Mouse (Mus musculus): ENCODE data around the gene Wdr13. TPM values are rescaled to one million over a fixed set of nuclear protein-coding genes. Genes with fewer than 3 reads are reported as not detected.
A peak's percentile ranks its signal among the peaks of the same experiment; 100 is the strongest.

Gene Wdr13
- polyA plus RNA-seq, 1 experiment from 2014 or later: 27.9 TPM

- H3K36me3 ChIP-seq (ENCODE audit: control insufficient read depth, insufficient read depth, low read length): peaks cover 5% of the 10 kb centered on the region; the same call in 1 of the 2 replicates
- no peak overlapping the region; the same call in 1 of the 2 replicates for H3K27ac ChIP-seq (ENCODE audit: low read length)
- H3K9ac ChIP-seq (replicated peaks; ENCODE audit: low read depth, low read length): no peak overlapping the region
- no peaks in the 10 kb centered on the region for H3K4me1 ChIP-seq (ENCODE audit: control insufficient read depth, insufficient read depth, low read length)
- H3K9me3 ChIP-seq (ENCODE audit: control insufficient read depth, low read depth, low read length): no peaks in the 10 kb centered on the region
- peak overlapping the region; percentile 43 for H3K4me3 ChIP-seq (ENCODE audit: low read depth, low read length)
- H3K4me2 ChIP-seq (replicated peaks; ENCODE audit: low read depth, low read length): peak overlapping the region; percentile 43
- ATAC-seq (ENCODE audit: insufficient number of reproducible peaks, insufficient read depth, low FRiP score, low read depth): no peak
- no peaks in the 10 kb centered on the region for H3K27me3 ChIP-seq (ENCODE audit: control insufficient read depth, insufficient read depth, low read length)
- 84% methylated on average over 17 of the region's 17 CpGs for WGBS
These were observed 1.3 kb downstream of the Wdr13 start for GRCm38 (mm10) chrX:8131393-8131792.

DNA sequence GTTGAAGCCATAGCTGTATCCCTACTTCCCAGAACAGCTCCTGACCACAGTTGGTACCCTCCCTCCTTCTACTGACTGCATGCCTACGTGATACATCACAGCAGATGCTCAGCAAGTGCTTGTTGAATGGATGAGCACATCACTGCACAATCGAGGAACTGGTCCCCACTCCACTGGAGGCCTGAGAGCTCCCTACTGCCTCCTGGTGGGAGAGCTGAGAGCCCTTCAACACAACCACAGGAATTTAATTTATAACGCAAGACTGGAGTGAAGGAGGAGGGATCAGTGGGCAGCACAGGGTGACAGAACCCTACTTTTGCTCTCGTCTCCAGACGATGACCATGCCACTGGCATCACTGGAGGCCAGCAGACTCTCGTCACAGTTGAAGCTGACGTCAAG lies 7.5 kb downstream of the Wdr13 start:
- no peaks in the 10 kb centered on the region for H3K4me1 ChIP-seq (ENCODE audit: control insufficient read depth, insufficient read depth, low read length)
- ATAC-seq (ENCODE audit: insufficient number of reproducible peaks, insufficient read depth, low FRiP score, low read depth): no peak
- no peak overlapping the region for H3K9ac ChIP-seq (replicated peaks; ENCODE audit: low read depth, low read length)
- H3K9me3 ChIP-seq (ENCODE audit: control insufficient read depth, low read depth, low read length): no peaks in the 10 kb centered on the region
- H3K27me3 ChIP-seq (ENCODE audit: control insufficient read depth, insufficient read depth, low read length): no peaks in the 10 kb centered on the region
- no peak overlapping the region for H3K4me3 ChIP-seq (ENCODE audit: low read depth, low read length)
- WGBS: 80% methylated on average over 7 of the region's 7 CpGs
- H3K4me2 ChIP-seq (replicated peaks; ENCODE audit: low read depth, low read length): no peak overlapping the region
- peaks cover 4% of the 10 kb centered on the region for H3K36me3 ChIP-seq (ENCODE audit: control insufficient read depth, insufficient read depth, low read length)
- no peak overlapping the region for H3K27ac ChIP-seq (ENCODE audit: low read length)

GRCm38 (mm10) chrX:8123821-8124470 lies 8.7 kb downstream of the Wdr13 start:
- WGBS: 80% methylated on average over 6 of the region's 6 CpGs
- no peak overlapping the region for H3K9ac ChIP-seq (replicated peaks; ENCODE audit: low read depth, low read length)
- H3K36me3 ChIP-seq (ENCODE audit: control insufficient read depth, insufficient read depth, low read length): no peaks in the 10 kb centered on the region; the same call in none of the 2 replicates
- no peaks in the 10 kb centered on the region for H3K4me1 ChIP-seq (ENCODE audit: control insufficient read depth, insufficient read depth, low read length)
- H3K9me3 ChIP-seq (ENCODE audit: control insufficient read depth, low read depth, low read length): no peaks in the 10 kb centered on the region
- ATAC-seq (ENCODE audit: insufficient number of reproducible peaks, insufficient read depth, low FRiP score, low read depth): no peak
- no peaks in the 10 kb centered on the region for H3K27me3 ChIP-seq (ENCODE audit: control insufficient read depth, insufficient read depth, low read length)
- no peak overlapping the region for H3K27ac ChIP-seq (ENCODE audit: low read length)
- H3K4me3 ChIP-seq (ENCODE audit: low read depth, low read length): no peak overlapping the region
- no peak overlapping the region for H3K4me2 ChIP-seq (replicated peaks; ENCODE audit: low read depth, low read length)

- H3K9ac ChIP-seq (replicated peaks; ENCODE audit: low read depth, low read length): no peak overlapping the region
- ATAC-seq (ENCODE audit: insufficient number of reproducible peaks, insufficient read depth, low FRiP score, low read depth): no peak
- H3K4me2 ChIP-seq (replicated peaks; ENCODE audit: low read depth, low read length): no peak overlapping the region
- no peak overlapping the region for H3K4me3 ChIP-seq (ENCODE audit: low read depth, low read length)
- H3K4me1 ChIP-seq (ENCODE audit: control insufficient read depth, insufficient read depth, low read length): no peaks in the 10 kb centered on the region
- H3K27me3 ChIP-seq (ENCODE audit: control insufficient read depth, insufficient read depth, low read length): no peaks in the 10 kb centered on the region
- no peaks in the 10 kb centered on the region for H3K36me3 ChIP-seq (ENCODE audit: control insufficient read depth, insufficient read depth, low read length)
- H3K9me3 ChIP-seq (ENCODE audit: control insufficient read depth, low read depth, low read length): no peaks in the 10 kb centered on the region
- H3K27ac ChIP-seq (ENCODE audit: low read length): no peak overlapping the region
These were observed 15.4 kb downstream of the Wdr13 start for GRCm38 (mm10) chrX:8117264-8117663.

- no peak overlapping the region for H3K4me3 ChIP-seq (ENCODE audit: low read depth, low read length)
- H3K27me3 ChIP-seq (ENCODE audit: control insufficient read depth, insufficient read depth, low read length): no peaks in the 10 kb centered on the region
- WGBS: 74% methylated on average over 4 of the region's 4 CpGs
- no peaks in the 10 kb centered on the region for H3K4me1 ChIP-seq (ENCODE audit: control insufficient read depth, insufficient read depth, low read length)
- no peaks in the 10 kb centered on the region for H3K9me3 ChIP-seq (ENCODE audit: control insufficient read depth, low read depth, low read length)
- H3K36me3 ChIP-seq (ENCODE audit: control insufficient read depth, insufficient read depth, low read length): no peaks in the 10 kb centered on the region
- no peak for ATAC-seq (ENCODE audit: insufficient number of reproducible peaks, insufficient read depth, low FRiP score, low read depth)
- H3K4me2 ChIP-seq (replicated peaks; ENCODE audit: low read depth, low read length): no peak overlapping the region
- no peak overlapping the region for H3K27ac ChIP-seq (ENCODE audit: low read length)
- H3K9ac ChIP-seq (replicated peaks; ENCODE audit: low read depth, low read length): no peak overlapping the region
These were observed 17.4 kb downstream of the Wdr13 start for GRCm38 (mm10) chrX:8115275-8115674.

- Histone ChIP-seq H3K9me3 (ENCODE audit: control insufficient read depth, low read depth, low read length) (no peaks in the 10 kb centered on the region), H3K36me3 (ENCODE audit: control insufficient read depth, insufficient read depth, low read length) (no peaks in the 10 kb centered on the region), H3K9ac (replicated peaks; ENCODE audit: low read depth, low read length) (no peak overlapping the region), H3K27me3 (ENCODE audit: control insufficient read depth, insufficient read depth, low read length) (no peaks in the 10 kb centered on the region), H3K27ac (ENCODE audit: low read length) (no peak overlapping the region), H3K4me3 (ENCODE audit: low read depth, low read length) (no peak overlapping the region), H3K4me2 (replicated peaks; ENCODE audit: low read depth, low read length) (no peak overlapping the region), H3K4me1 (ENCODE audit: control insufficient read depth, insufficient read depth, low read length) (0 out of 2 replicates have a peak, but pooled peaks cover 3% of the 10 kb centered on the region)
- 89% methylated on average over 3 of the region's 3 CpGs for WGBS
- no peak for ATAC-seq (ENCODE audit: insufficient number of reproducible peaks, insufficient read depth, low FRiP score, low read depth)
These were observed 27.7 kb downstream of the Wdr13 start for GRCm38 (mm10) chrX:8105019-8105418.

DNA sequence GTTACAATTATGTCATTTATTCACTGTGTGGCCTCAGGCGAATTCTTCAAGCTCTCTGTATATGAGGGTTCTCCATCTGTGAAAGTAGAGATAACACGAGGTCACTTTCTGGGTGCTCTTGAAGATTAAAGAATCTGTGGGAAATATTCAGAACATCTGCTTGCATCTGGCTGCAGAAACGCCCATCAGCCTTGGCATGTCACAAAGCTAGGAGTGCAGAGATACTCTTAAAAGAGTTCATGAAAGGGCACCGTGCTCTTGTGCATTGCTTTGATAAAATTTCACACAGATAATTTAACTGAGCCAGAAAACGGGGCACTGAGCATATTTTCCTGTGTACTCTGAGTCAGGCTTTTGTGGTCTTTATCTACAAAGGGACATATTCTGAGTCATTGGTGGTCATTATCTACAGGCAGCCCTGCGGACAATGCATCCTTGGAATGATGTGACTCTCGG lies 30.5 kb downstream of the Wdr13 start:
- WGBS: 62% methylated on average over 7 of the region's 7 CpGs
- H3K9ac ChIP-seq (replicated peaks; ENCODE audit: low read depth, low read length): no peak overlapping the region
- 0 out of 2 replicates have a peak, but pooled peaks cover 3% of the 10 kb centered on the region for H3K4me1 ChIP-seq (ENCODE audit: control insufficient read depth, insufficient read depth, low read length)
- ATAC-seq (ENCODE audit: insufficient number of reproducible peaks, insufficient read depth, low FRiP score, low read depth): no peak
- no peaks in the 10 kb centered on the region for H3K9me3 ChIP-seq (ENCODE audit: control insufficient read depth, low read depth, low read length)
- no peaks in the 10 kb centered on the region for H3K36me3 ChIP-seq (ENCODE audit: control insufficient read depth, insufficient read depth, low read length)
- H3K4me2 ChIP-seq (replicated peaks; ENCODE audit: low read depth, low read length): no peak overlapping the region
- H3K4me3 ChIP-seq (ENCODE audit: low read depth, low read length): no peak overlapping the region
- no peak overlapping the region for H3K27ac ChIP-seq (ENCODE audit: low read length)
- no peaks in the 10 kb centered on the region for H3K27me3 ChIP-seq (ENCODE audit: control insufficient read depth, insufficient read depth, low read length)

- H3K4me2 ChIP-seq (replicated peaks; ENCODE audit: low read depth, low read length): no peak overlapping the region
- H3K27me3 ChIP-seq (ENCODE audit: control insufficient read depth, insufficient read depth, low read length): no peaks in the 10 kb centered on the region
- no peak for ATAC-seq (ENCODE audit: insufficient number of reproducible peaks, insufficient read depth, low FRiP score, low read depth)
- no peaks in the 10 kb centered on the region for H3K36me3 ChIP-seq (ENCODE audit: control insufficient read depth, insufficient read depth, low read length)
- H3K4me1 ChIP-seq (ENCODE audit: control insufficient read depth, insufficient read depth, low read length): 0 out of 2 replicates have a peak, but pooled peaks cover 3% of the 10 kb centered on the region
- H3K27ac ChIP-seq (ENCODE audit: low read length): no peak overlapping the region
- no peak overlapping the region for H3K4me3 ChIP-seq (ENCODE audit: low read depth, low read length)
- H3K9ac ChIP-seq (replicated peaks; ENCODE audit: low read depth, low read length): no peak overlapping the region
- H3K9me3 ChIP-seq (ENCODE audit: control insufficient read depth, low read depth, low read length): no peaks in the 10 kb centered on the region
- WGBS: 11% methylated on average over 3 of the region's 3 CpGs
These were observed 31.7 kb downstream of the Wdr13 start for GRCm38 (mm10) chrX:8101017-8101416.

- 0 out of 2 replicates have a peak, but pooled peaks cover 3% of the 10 kb centered on the region for H3K4me1 ChIP-seq (ENCODE audit: control insufficient read depth, insufficient read depth, low read length)
- H3K4me2 ChIP-seq (replicated peaks; ENCODE audit: low read depth, low read length): no peak overlapping the region
- no peak for ATAC-seq (ENCODE audit: insufficient number of reproducible peaks, insufficient read depth, low FRiP score, low read depth)
- H3K9me3 ChIP-seq (ENCODE audit: control insufficient read depth, low read depth, low read length): no peaks in the 10 kb centered on the region
- H3K36me3 ChIP-seq (ENCODE audit: control insufficient read depth, insufficient read depth, low read length): no peaks in the 10 kb centered on the region
- WGBS: 62% methylated on average over 4 of the region's 4 CpGs
- no peaks in the 10 kb centered on the region for H3K27me3 ChIP-seq (ENCODE audit: control insufficient read depth, insufficient read depth, low read length)
- H3K27ac ChIP-seq (ENCODE audit: low read length): no peak overlapping the region
- H3K9ac ChIP-seq (replicated peaks; ENCODE audit: low read depth, low read length): no peak overlapping the region
- no peak overlapping the region for H3K4me3 ChIP-seq (ENCODE audit: low read depth, low read length)
These were observed 33.3 kb downstream of the Wdr13 start for GRCm38 (mm10) chrX:8099435-8099834.

Measured in stomach, embryonic 14.5 days (tissue).